Mouse (Mus musculus) layer of hippocampus, adult 11-12 months (tissue): ENCODE data around the gene Lrp6.
A peak's percentile ranks its signal among the peaks of the same experiment; 100 is the strongest.

Source experiments
- DNase-seq: peaks from one replicate; pipeline ENCODE4 v3.0.0; 2022; ENCODE audit warnings: low spot score

Lrp6 gene

DNA sequence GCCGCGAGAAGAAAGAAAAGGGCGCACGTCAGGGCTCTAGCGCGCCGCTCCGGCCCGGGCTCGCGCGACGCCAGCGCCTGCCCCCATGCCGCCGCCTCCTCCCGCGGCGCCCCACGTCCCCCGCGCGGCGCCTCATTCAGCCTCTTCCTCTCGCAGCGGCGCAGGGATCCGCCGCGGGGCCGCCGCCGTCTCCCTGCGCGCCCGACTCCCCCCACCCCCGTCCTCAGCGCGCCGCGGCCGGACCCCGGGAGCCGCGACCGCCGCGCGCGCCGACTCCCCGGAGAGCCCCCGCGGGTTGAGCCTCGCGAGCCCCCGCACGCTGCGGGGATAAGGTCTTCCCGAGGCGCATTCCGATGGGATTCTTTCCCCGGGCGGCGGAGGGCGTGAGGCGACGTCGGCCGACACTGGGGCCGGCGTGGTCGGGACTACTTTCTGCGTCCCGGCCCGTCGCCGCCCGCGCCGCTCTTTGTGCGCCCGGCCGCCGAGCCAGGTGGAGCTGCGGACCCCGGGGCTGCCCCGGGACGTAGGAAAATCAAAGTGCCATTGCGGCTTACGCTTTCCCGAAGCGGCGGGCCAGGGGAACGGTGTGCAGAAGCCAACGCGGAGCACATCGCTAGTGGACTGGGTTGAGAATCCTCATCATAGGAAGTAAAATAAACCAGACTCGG, at the start of gene Lrp6:
Gene Lrp6 (minus strand): TSS at position 148 of the 668 bp plus-strand sequence.
- DNase-seq: peak; percentile 77

- DNase-seq: peak; percentile 87
Observed at GRCm38 (mm10) chr6:134614723-134615648, 48.2 kb upstream of the Lrp6 start.

GRCm38 (mm10) chr6:134614322-134614721, 47.6 kb upstream of the Lrp6 start:
- DNase-seq: no peak

- DNase-seq: no peak
Observed at GRCm38 (mm10) chr6:134611896-134612295, 45.1 kb upstream of the Lrp6 start.

DNA sequence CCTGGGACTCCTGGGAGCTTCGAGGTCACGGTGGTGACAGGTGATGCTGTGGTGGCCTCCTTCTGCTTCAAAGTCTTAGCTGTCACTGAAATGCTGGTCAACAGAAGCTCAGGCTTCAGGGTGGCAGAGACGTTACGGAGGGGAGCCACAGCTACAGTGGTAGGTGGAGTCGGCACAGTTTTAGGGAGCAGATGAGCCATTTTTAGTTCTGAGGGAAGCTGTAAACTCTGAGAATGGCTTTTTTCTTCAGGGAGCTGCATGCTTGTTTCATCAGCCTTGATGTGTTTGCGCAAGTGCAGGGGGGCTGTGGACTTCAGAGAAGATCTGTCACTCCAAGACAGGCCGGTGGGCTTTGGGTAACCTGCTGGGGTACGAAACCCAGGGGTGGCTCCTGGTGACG, 43.6 kb upstream of the Lrp6 start:
- DNase-seq: no peak

GRCm38 (mm10) chr6:134606949-134607746, 40.4 kb upstream of the Lrp6 start:
- peak; percentile 55 for DNase-seq

GRCm38 (mm10) chr6:134606540-134606939, 39.8 kb upstream of the Lrp6 start:
- DNase-seq: no peak

DNA sequence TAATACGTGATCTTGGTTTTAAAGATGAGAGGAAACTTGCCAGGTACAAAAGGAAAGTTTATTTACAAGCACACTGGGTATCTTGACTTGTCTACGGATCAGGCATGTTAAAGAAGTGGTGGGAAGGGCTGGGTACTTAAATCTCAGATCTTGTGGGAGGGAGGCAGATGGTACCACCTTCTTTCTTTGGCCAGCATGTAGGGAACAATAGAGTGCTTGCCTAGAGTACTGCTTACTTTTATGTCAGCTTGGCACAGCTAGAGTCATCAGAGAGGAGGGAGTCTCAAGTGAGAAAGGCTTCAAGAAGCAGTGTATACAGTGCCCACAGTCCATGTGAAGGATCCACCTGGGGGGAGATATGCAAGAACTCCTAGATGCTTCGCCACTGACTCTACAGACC, 38.4 kb upstream of the Lrp6 start:
- DNase-seq: no peak

DNA sequence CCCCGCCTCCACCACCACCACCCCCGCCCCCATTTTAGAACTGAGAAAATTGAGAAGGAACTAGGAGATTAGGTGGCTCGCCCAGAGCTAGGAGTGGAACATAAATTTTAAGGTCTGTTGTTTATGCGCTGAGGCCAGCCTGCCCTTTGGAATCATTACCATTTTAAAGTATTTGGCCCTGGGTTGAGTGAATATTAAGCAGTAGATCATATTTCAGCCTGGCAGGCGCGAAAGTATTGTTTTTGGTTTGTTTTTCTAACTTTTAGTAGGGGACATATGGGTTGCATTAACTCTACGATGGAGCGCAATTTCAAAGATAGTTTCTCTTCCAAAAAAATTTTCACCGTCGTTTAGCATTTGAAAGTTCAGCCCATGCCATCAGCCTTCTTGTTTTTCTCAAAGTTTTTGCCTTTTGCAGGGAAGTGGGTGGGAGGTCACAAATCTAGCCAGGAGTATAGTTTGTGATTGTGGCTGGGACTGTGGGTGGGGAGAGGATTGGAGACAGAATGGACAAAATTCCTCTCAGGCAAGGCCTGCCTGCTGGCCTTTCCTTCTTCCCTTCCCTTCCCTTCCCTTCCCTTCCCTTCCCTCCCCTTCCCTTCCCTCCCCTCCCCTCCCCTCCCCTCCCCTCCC, 35.7 kb upstream of the Lrp6 start:
- DNase-seq: no peak

GRCm38 (mm10) chr6:134601766-134602165, 35.0 kb upstream of the Lrp6 start:
- DNase-seq: no peak

DNA sequence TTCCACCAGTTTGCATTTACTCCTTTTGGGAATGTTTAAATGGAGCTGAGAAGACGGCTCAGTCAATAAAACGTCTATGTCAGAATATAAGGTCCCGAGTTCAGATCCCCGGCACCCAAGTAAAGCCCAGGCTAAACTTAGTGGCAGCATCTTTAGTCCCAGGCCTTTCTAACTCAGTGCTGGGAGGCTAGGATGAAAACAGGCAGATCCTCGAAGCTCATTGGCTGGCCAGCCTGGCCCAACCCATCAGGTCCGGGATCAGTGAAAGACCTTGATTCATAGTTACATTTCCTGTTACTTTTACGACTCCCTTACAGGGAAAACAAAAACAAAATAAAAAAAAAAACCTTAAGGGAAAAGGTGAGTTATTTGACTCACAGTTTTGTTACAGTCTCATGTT, 34.4 kb upstream of the Lrp6 start:
- no peak for DNase-seq

- DNase-seq: no peak
Observed at GRCm38 (mm10) chr6:134599239-134599638, 32.5 kb upstream of the Lrp6 start.

DNA sequence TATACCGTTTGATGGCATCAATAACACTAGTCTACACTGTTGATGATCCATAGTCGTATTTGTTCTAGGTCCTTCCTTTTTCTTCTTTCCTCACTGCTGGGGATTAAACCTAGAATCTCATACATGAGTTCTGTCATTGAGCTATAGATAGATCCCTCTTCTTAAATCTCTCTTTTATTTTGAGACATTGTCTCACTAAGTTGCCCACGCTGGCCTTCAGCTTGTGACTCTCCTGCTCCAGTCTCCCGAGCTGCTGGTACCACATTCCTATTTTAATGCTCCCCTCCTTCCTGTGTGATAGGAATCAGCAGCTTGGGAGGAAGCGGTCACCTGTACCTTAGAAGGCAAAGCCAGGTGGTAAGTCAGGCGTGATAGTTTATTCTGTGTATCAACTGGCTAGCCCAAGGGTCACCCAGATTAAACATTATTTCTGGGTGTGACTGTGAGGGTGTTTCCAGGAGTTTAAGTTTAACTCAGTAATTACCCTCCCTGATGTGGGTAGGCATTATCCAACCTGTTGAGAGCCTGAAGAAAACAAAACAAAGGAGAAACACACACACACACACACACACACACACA, 31.0 kb upstream of the Lrp6 start:
- DNase-seq: no peak

DNA sequence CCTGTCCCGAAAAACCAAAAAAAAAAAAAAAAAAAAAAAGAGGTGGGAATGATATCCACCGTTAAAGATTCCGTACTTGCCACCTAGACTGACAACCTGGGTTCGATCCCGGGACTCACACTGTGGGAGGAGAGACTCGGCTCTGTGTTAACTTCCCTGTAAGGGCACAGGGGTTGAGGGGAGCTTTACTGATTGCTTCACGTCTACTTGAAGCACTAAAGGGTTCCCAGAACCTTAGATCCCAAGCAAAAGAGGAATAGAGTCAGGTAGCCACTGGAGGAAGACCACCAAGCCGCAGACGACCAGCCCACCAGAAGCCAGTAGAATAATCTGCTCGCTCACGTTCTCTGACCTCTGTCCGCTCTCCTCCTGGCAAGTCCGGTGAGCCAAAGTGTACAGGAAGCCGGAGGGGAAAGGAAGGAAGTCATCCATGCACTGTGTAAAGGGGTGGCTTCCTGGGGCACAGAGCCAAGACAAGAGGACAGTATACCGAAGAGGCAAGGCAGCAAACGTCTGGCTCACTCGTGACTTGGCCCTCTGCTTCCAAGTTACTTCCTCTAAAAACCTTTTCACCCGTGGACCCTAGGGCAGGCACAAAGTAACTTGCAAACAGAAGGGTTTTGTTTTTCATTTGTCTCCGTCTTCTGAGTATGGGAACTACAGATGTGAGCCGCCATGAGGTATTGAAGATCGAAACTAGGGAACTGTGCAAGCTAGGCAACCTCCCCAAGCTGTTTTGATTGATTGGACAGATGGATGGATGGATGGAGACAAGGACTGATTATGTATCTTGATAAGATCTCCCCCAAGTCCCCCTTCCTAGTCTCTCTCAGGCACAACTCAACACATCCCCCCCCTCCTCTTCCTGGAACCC, 28.0 kb upstream of the Lrp6 start:
- DNase-seq: no peak

DNA sequence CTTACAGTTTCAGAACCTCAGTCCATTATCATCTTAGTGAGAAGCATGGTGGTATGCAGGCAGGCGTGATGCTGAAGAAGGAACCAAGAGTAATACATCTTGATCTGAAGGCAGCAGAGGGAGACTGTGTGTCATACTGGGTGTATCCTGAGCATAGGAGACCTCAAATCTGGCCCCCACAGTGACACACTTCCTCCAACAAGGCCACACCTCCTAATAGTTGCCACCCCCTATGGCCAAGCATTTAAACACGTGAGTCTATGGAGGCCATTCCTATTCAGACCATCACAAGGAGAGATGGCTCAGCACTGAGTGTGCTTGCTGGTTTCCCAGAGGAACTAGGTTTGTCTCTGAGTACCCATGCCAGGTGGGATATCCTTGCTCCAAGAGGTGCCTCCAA, 24.8 kb upstream of the Lrp6 start:
- DNase-seq: no peak

DNA sequence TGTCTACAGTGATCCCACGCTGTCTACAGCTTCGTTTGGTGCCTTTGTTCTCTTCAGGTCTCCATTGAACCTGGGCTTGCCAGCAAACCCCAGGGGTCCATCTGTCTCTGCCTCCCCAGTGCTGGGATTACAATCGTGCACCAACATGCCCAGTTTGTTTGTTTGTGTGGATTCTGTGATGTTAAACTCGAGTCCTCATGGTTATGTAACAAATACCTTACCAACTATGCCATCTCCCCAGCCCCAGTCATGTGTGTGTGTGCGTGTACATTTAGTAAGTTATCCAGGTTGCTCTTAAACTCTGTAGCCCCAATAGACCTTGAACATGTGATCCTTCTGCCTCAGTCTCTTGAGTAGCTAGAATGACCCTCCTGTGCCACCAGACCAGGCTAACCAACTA, 19.5 kb upstream of the Lrp6 start:
- no peak for DNase-seq

DNA sequence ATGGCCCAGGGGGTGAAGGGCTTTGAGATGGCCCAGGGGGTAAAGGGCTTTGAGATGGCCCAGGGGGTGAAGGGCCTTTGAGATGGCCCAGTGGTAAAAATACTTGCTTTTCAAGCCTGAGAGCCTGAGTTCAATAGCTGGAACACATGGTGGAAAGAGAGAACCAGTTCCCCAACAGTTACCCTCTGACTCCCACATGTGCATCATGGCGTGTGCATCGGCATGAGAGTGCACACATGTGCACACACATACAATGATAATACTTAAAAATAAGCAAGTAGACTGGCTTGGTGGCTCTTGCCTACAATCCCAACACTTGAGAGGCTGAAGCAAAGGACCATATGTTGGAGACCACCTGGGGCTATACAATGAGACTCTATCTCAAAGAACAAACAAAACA, 17.9 kb upstream of the Lrp6 start:
- no peak for DNase-seq

DNA sequence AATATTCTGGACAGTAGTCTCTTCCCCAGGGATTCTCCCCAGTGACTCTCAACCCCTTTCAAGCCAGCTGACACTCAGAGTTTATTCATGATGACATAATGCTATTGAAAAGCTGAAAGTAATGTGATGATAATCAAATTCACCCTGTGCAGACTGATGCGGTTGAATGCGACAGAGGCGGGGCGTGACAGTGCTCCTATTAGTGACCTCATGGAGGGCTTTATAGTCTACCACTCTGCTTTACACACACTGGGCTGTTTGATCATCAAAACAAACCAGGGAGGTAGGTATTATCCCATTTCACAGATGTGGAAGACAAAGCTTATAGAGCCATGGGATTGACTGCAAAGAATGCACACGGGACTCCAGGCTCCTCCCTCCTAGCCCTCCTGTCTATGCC, 15.3 kb upstream of the Lrp6 start:
- DNase-seq: no peak

DNA sequence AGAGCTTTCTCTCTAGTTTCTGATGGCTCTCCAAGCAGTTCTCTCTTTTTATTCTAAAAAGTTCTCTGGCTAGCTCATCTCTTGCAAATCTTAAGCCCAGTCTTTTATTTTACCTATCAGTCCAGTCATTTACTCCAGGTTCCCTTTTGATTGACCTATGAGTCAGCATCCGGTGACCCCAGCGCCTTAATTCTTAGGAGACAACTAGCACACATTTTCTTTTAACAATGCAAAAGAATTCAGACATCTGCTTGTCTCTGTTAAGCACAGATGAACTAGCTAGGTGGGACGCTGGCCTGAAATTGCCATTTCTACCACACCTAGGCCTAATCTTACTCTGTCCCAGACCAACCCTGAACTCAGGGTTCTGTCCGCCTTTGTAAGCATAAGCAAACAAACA, 12.7 kb upstream of the Lrp6 start:
- no peak for DNase-seq

- DNase-seq: no peak
Observed at GRCm38 (mm10) chr6:134578039-134578438, 11.3 kb upstream of the Lrp6 start.

GRCm38 (mm10) chr6:134575288-134575741, 8.6 kb upstream of the Lrp6 start:
- DNase-seq: no peak
